Mouse (Mus musculus) spleen, adult 2 months (tissue): ENCODE measurements around the gene Skap1. TPM values are rescaled to one million over a fixed set of nuclear protein-coding genes. Genes with fewer than 3 reads are reported as not detected.

ENCODE experiments used
- DNase-seq, 2 experiments: peaks; one replicate each; pipeline versions ENCODE4 v3.0.0 to v3.0.0-alpha.2; 2012 to 2021; ENCODE audit warnings: low spot score in 2 of 2, low read depth in 1 of 2
- H3K27ac ChIP-seq: fragments of 200-500 bp; 2 replicates; pipeline ENCODE4 v1.5.1; 2012; ENCODE audit warnings: low read length, inconsistent platforms; ENCODE audit not compliant: insufficient read depth
- H3K27me3 ChIP-seq: fragments of 200-500 bp; 2 replicates; pipeline ENCODE4 v1.6.1; 2012; ENCODE audit warnings: mild to moderate bottlenecking, moderate library complexity, low read length, inconsistent platforms; ENCODE audit not compliant: control insufficient read depth, insufficient read depth
- H3K36me3 ChIP-seq: fragments of 200-500 bp; 2 replicates; pipeline ENCODE4 v1.6.1; 2012; ENCODE audit warnings: mild to moderate bottlenecking, low read length, inconsistent platforms; ENCODE audit not compliant: control insufficient read depth, insufficient read depth
- H3K4me1 ChIP-seq: fragments of 200-500 bp; 2 replicates; pipeline ENCODE4 v1.6.1; 2011; ENCODE audit warnings: inconsistent platforms; ENCODE audit not compliant: control insufficient read depth, insufficient read depth, insufficient read length
- H3K4me3 ChIP-seq: fragments of 200-500 bp; 2 replicates; pipeline ENCODE4 v1.5.1; 2011; ENCODE audit warnings: mild to moderate bottlenecking, inconsistent platforms; ENCODE audit not compliant: insufficient read depth, insufficient read length; ENCODE audit errors: extremely low read depth
- CTCF ChIP-seq: fragments of 200-500 bp; IDR thresholded peaks from 2 replicates; pipeline ENCODE4 v1.5.1; 2011; ENCODE audit warnings: mild to moderate bottlenecking, inconsistent platforms; ENCODE audit not compliant: insufficient read depth, insufficient read length, insufficient replicate concordance; ENCODE audit errors: extremely low read depth
- POLR2A ChIP-seq: fragments of 200-500 bp; IDR thresholded peaks from 2 replicates; pipeline ENCODE4 v1.6.1; 2011; ENCODE audit warnings: low read depth, low read length, inconsistent platforms
- WGBS: fragments of 180-500 bp; shearing (Covaris S2); methylation state at CpG from one replicate; pipeline ENCODE4 v1.1.7; 2018; 5-methylcytosine and 5-hydroxymethylcytosine counted together
- polyA plus RNA-seq: library from polyadenylated mRNA; depleted of rRNA; stranded (reverse); fragments of >200 nt; gene quantifications from 2 replicates; pipeline ENCODE4 v1.2.3, GENCODE M21; 2012

The Skap1 gene
- polyA plus RNA-seq, 1 experiment, result 22.3 TPM

DNA sequence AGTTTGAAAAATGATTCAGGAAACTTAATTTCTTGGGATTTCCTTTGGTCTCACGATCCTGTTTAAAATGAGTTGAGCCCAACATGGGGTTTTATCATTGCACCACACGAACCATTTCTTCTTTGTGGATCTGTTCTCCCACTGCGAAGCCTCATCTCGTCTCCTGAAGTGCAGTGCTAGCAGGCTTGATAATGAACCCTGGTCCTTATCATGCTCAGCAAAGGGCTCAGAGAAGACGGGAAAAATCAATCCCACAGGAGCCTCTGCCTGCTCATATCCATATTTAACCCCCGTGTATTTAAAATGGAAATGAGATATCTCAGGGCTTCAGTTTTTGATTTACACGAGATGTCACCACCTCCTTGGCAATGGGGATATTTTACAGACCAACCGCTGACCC, 34.1 kb downstream of the Skap1 start:
- Histone ChIP-seq H3K36me3 (no peaks in the 10 kb centered on the region), H3K4me1 (no peaks in the 10 kb centered on the region; the same call in 1 of the 2 replicates), H3K4me3 (no peak overlapping the region), H3K27me3 (no peaks in the 10 kb centered on the region), H3K27ac (no peak overlapping the region)
- WGBS, result 83% methylated on average over 8 of the region's 8 CpGs
- no peak for DNase-seq
- TF ChIP-seq POLR2A (no peak), CTCF (no peak)

DNA sequence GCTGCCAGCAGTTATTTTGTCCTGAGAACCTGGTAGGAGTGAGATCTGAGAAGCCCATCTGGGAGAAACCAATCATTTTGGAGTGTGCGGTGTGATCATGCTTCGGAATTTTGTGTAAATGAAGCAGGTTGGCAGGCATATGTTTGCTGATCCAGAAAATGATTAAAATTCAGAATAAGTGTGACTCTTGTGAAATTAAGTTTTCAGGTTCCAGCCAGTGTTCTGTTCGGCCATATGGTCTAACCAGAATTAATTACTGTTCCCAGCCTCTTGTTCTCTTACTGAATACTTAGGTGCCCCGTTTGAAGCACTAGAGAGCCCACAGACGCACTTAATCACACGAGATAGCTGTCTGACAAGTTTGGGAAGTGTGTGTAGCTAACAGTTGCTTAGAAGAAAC, 36.6 kb downstream of the Skap1 start:
- no peak for DNase-seq
- H3K27ac ChIP-seq, result no peak overlapping the region
- 82% methylated on average over 6 of the region's 6 CpGs for WGBS

DNA sequence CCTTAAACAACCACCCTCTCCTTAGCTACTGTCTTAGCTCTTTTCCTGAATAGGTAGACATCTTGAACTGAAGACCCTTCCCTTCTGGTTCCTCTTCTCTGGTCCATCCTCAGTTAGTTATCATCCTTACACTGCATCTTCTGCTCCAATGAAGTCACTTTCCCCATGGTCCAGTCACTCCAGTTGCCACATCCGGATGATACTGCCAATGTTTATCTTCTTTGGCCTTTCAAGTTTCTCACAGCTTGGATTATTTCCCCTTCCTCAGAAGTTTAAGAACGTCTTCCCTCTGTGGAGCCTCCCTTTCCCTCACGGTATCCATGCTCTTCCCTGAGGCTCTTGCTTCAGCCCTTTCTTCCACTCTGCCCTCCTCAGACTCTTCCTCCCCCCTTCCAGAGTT, 38.6 kb downstream of the Skap1 start:
- DNase-seq, result no peak
- TF ChIP-seq CTCF, result no peak
- no peak for TF ChIP-seq POLR2A
- Histone ChIP-seq H3K27me3 (no peaks in the 10 kb centered on the region), H3K27ac (no peak overlapping the region), H3K4me3 (no peak overlapping the region), H3K4me1 (no peaks in the 10 kb centered on the region; the same call in 1 of the 2 replicates), H3K36me3 (no peaks in the 10 kb centered on the region)
- WGBS, result 86% methylated on average over 3 of the region's 3 CpGs

More for the DNA sequence above, 36.6 kb downstream of the Skap1 start:
- H3K36me3 ChIP-seq, result no peaks in the 10 kb centered on the region
- H3K4me3 ChIP-seq, result no peak overlapping the region
- TF ChIP-seq POLR2A (no peak), CTCF (no peak)
- H3K4me1 ChIP-seq, result no peaks in the 10 kb centered on the region; the same call in 1 of the 2 replicates
- no peaks in the 10 kb centered on the region for H3K27me3 ChIP-seq

DNA sequence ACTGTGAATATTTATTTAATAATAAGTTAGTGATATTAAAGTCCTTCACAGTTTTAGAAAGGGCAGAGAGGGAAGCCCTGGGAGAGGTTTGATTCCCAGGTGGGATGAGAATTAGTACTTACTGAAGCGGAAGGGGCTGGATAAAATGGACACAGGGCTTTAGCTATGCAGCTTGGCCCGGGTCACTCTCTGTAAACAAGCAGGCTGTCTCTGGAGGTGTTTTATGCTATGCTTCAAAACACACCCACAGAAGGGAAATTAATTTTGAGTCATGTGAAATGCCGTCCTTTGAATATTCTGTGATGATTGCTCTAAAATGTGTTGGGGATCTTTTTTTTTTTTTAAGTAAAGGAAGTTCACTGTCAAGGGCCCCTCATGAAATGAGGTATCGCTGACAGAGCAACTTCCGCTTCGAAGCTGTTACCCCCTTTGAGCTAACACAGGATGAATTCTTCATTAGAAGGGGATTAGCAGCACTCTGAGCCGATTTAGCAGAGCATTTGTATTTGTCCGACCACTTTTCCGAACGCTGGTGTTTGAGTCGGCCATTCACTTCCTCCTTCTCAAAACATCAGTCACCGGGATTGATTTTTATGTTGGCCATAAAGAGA, 40.2 kb downstream of the Skap1 start:
- no peaks in the 10 kb centered on the region for H3K36me3 ChIP-seq
- H3K27ac ChIP-seq, result no peak overlapping the region
- no peak for DNase-seq
- no peaks in the 10 kb centered on the region; the same call in 1 of the 2 replicates for H3K4me1 ChIP-seq
- WGBS, result 16% methylated on average over 12 of the region's 12 CpGs
- no peak overlapping the region for H3K4me3 ChIP-seq
- no peaks in the 10 kb centered on the region for H3K27me3 ChIP-seq
- TF ChIP-seq CTCF, result no peak
- no peak for TF ChIP-seq POLR2A

DNA sequence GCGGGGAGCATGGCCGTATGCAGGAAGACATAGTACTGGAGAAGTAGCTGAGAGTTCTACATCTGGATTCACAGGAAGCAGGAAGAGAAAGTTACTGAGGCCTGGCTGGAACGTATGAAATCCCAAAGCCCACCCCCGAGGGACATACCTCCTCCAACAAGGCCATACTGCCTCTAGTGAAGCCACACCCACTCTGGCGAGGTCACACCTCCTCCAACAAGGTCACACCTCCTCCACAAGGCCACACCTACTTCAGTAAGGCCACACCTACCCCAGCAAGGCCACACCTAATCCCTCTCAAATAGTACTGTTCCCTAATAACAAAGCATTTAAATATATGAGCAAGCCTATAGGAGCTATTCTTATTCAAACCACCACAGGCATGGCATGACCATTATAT, 41.4 kb downstream of the Skap1 start:
- Histone ChIP-seq H3K36me3 (no peaks in the 10 kb centered on the region), H3K4me3 (no peak overlapping the region), H3K4me1 (no peaks in the 10 kb centered on the region; the same call in 1 of the 2 replicates), H3K27me3 (no peaks in the 10 kb centered on the region), H3K27ac (no peak overlapping the region)
- no peak for DNase-seq
- TF ChIP-seq POLR2A, result no peak
- TF ChIP-seq CTCF, result no peak
- 85% methylated on average over 5 of the region's 5 CpGs for WGBS

DNA sequence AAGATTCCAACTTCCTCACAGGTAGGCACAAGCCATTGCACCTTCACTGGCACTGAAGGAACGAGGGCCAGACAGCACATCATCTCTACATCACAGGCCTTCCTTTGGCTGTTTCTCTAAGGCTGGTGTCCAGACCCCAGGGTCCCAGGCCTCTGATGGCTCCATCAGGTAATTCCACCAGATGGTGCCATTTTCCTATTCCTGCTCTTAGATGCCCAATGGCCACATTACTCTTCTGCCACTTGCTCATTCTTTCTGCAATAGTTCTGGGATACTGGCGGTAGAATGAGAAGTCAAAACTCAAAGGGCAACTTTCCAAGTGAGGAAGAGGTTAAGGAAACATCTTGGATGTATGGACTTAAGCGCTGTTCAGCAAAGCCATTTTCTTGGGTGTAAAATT, 50.8 kb downstream of the Skap1 start:
- Histone ChIP-seq H3K4me1 (no peaks in the 10 kb centered on the region), H3K36me3 (no peaks in the 10 kb centered on the region), H3K4me3 (no peak overlapping the region), H3K27ac (no peak overlapping the region), H3K27me3 (no peaks in the 10 kb centered on the region)
- no peak for DNase-seq
- no peak for TF ChIP-seq CTCF
- no peak for TF ChIP-seq POLR2A
- 88% methylated on average over 3 of the region's 3 CpGs for WGBS

DNA sequence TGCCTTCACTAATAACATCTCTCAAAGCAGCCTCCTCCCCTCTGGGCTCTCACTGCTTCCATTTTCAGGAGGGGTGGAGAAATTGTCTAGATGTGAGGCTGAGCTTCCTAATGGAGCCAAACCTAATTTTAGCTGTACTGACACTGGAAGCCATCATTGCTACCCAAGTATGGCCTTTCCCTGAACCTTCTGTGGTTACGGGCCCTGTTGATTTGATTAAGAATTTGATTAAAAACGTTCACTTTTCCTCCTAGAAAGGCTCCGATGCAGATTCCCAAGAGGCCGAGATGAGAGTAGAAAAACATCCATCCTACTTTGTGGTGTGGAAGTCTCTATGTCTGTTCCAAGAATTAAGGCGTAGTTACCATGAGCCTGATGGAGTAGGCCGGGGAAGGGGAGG, 60.1 kb downstream of the Skap1 start:
- 87% methylated on average over 6 of the region's 6 CpGs for WGBS

More for the DNA sequence above, 60.1 kb downstream of the Skap1 start:
- no peak overlapping the region for H3K27ac ChIP-seq
- no peaks in the 10 kb centered on the region for H3K27me3 ChIP-seq
- no peak overlapping the region for H3K4me3 ChIP-seq
- H3K36me3 ChIP-seq, result no peaks in the 10 kb centered on the region
- no peaks in the 10 kb centered on the region for H3K4me1 ChIP-seq
- TF ChIP-seq POLR2A (no peak), CTCF (no peak)
- no peak for DNase-seq
